Mouse (Mus musculus) spleen, adult 2 months (tissue): Measurements from ENCODE around the gene D630003M21Rik. TPM values are rescaled to one million over a fixed set of nuclear protein-coding genes. Genes with fewer than 3 reads are reported as not detected.

Source experiments
- DNase-seq, 2 experiments: peaks; one replicate each; pipeline versions ENCODE4 v3.0.0 to v3.0.0-alpha.2; 2012 to 2021; ENCODE audit warnings: low spot score in 2 of 2, low read depth in 1 of 2
- H3K27ac ChIP-seq: fragments of 200-500 bp; 2 replicates; pipeline ENCODE4 v1.5.1; 2012; ENCODE audit warnings: low read length, inconsistent platforms; ENCODE audit not compliant: insufficient read depth
- H3K27me3 ChIP-seq: fragments of 200-500 bp; 2 replicates; pipeline ENCODE4 v1.6.1; 2012; ENCODE audit warnings: mild to moderate bottlenecking, moderate library complexity, low read length, inconsistent platforms; ENCODE audit not compliant: control insufficient read depth, insufficient read depth
- H3K36me3 ChIP-seq: fragments of 200-500 bp; 2 replicates; pipeline ENCODE4 v1.6.1; 2012; ENCODE audit warnings: mild to moderate bottlenecking, low read length, inconsistent platforms; ENCODE audit not compliant: control insufficient read depth, insufficient read depth
- H3K4me1 ChIP-seq: fragments of 200-500 bp; 2 replicates; pipeline ENCODE4 v1.6.1; 2011; ENCODE audit warnings: inconsistent platforms; ENCODE audit not compliant: control insufficient read depth, insufficient read depth, insufficient read length
- H3K4me3 ChIP-seq: fragments of 200-500 bp; 2 replicates; pipeline ENCODE4 v1.5.1; 2011; ENCODE audit warnings: mild to moderate bottlenecking, inconsistent platforms; ENCODE audit not compliant: insufficient read depth, insufficient read length; ENCODE audit errors: extremely low read depth
- CTCF ChIP-seq: fragments of 200-500 bp; IDR thresholded peaks from 2 replicates; pipeline ENCODE4 v1.5.1; 2011; ENCODE audit warnings: mild to moderate bottlenecking, inconsistent platforms; ENCODE audit not compliant: insufficient read depth, insufficient read length, insufficient replicate concordance; ENCODE audit errors: extremely low read depth
- POLR2A ChIP-seq: fragments of 200-500 bp; IDR thresholded peaks from 2 replicates; pipeline ENCODE4 v1.6.1; 2011; ENCODE audit warnings: low read depth, low read length, inconsistent platforms
- WGBS: fragments of 180-500 bp; shearing (Covaris S2); methylation state at CpG from one replicate; pipeline ENCODE4 v1.1.7; 2018; 5-methylcytosine and 5-hydroxymethylcytosine counted together
- polyA plus RNA-seq: library from polyadenylated mRNA; depleted of rRNA; stranded (reverse); fragments of >200 nt; gene quantifications from 2 replicates; pipeline ENCODE4 v1.2.3, GENCODE M21; 2012

The D630003M21Rik gene
- polyA plus RNA-seq, 1 experiment, result 0.58 TPM

- no peak for TF ChIP-seq POLR2A
- no peak for TF ChIP-seq CTCF
- 27% methylated on average over 7 of the region's 7 CpGs for WGBS
- Histone ChIP-seq H3K27me3 (no peaks in the 10 kb centered on the region), H3K4me3 (peak overlapping the region; percentile 24; the same call in 1 of the 2 replicates), H3K36me3 (no peaks in the 10 kb centered on the region), H3K4me1 (peaks cover 43% of the 10 kb centered on the region), H3K27ac (peak overlapping the region; percentile 74)
- DNase-seq, result no peak
Observed at GRCm38 (mm10) chr2:158159376-158160235, 69.4 kb downstream of the D630003M21Rik start.

GRCm38 (mm10) chr2:158157654-158158053, 71.4 kb downstream of the D630003M21Rik start:
- 91% methylated on average over 8 of the region's 8 CpGs for WGBS
- Histone ChIP-seq H3K27me3 (no peaks in the 10 kb centered on the region), H3K4me3 (no peak overlapping the region), H3K4me1 (peaks cover 44% of the 10 kb centered on the region), H3K27ac (no peak overlapping the region), H3K36me3 (no peaks in the 10 kb centered on the region)
- no peak for DNase-seq
- TF ChIP-seq POLR2A, result no peak
- TF ChIP-seq CTCF, result no peak

DNA sequence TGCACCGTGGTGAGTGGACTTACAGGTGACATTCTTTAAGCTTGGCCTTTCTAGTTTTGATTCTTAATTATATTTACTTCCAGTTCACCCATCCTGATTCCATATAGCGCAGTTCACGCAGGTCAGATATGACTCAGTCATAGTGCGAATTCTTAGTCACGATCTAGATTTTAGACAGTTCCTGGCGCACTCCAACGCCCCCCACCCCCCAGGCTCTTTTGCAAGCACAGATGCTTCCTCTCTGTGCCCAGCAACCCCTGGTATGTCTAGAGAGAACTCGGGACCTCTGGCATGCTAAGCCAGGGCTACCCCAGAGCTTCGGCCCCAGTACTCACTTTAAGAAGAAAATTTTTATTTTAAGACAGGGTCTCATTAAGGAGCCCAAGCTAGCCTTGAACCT, 72.5 kb downstream of the D630003M21Rik start:
- H3K27ac ChIP-seq, result no peak overlapping the region
- peaks cover 33% of the 10 kb centered on the region for H3K4me1 ChIP-seq
- H3K4me3 ChIP-seq, result no peak overlapping the region
- DNase-seq, result no peak
- H3K27me3 ChIP-seq, result no peaks in the 10 kb centered on the region
- no peak for TF ChIP-seq CTCF
- no peak for TF ChIP-seq POLR2A
- WGBS, result 56% methylated on average over 9 of the region's 9 CpGs
- H3K36me3 ChIP-seq, result no peaks in the 10 kb centered on the region

GRCm38 (mm10) chr2:158155615-158156014, 73.4 kb downstream of the D630003M21Rik start:
- 68% methylated on average over 2 of the region's 2 CpGs for WGBS
- Histone ChIP-seq H3K27me3 (no peaks in the 10 kb centered on the region), H3K4me1 (peaks cover 24% of the 10 kb centered on the region), H3K36me3 (no peaks in the 10 kb centered on the region), H3K4me3 (no peak overlapping the region), H3K27ac (no peak overlapping the region)
- DNase-seq, result no peak
- no peak for TF ChIP-seq POLR2A
- no peak for TF ChIP-seq CTCF

DNA sequence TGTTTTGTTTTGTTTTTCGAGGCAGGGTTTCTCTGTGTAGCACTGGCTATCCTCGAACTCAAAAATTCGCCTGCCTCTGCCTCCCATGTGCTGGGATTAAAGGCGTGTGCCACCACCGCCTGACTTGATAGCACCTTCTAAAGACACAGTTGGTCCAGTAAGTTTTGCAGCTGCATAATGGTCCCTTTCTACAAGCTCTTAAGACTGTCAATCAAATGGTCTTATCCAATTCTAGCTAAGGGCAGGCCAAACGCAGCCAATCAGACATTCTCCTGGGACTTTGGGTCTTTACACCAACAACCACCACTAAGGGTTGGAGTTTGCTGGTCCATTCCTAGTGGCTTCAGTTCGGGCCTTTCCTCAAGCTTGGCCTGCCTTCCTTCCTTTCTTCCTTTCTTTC, 73.9 kb downstream of the D630003M21Rik start:
- Histone ChIP-seq H3K27me3 (no peaks in the 10 kb centered on the region), H3K4me1 (peaks cover 19% of the 10 kb centered on the region), H3K27ac (no peak overlapping the region), H3K36me3 (no peaks in the 10 kb centered on the region), H3K4me3 (no peak overlapping the region)
- no peak for DNase-seq
- WGBS, result 87% methylated on average over 7 of the region's 7 CpGs
- TF ChIP-seq POLR2A, result no peak
- TF ChIP-seq CTCF, result no peak

- H3K27ac ChIP-seq, result no peak overlapping the region
- no peaks in the 10 kb centered on the region for H3K27me3 ChIP-seq
- TF ChIP-seq CTCF, result no peak
- TF ChIP-seq POLR2A, result no peak
- 83% methylated on average over 8 of the region's 8 CpGs for WGBS
- H3K4me1 ChIP-seq, result peaks cover 16% of the 10 kb centered on the region
- H3K4me3 ChIP-seq, result no peak overlapping the region
- H3K36me3 ChIP-seq, result no peaks in the 10 kb centered on the region
- DNase-seq, result no peak
Observed at GRCm38 (mm10) chr2:158154641-158155040, 74.4 kb downstream of the D630003M21Rik start.

- H3K4me3 ChIP-seq, result peak overlapping the region; percentile 39; the same call in 1 of the 2 replicates
- TF ChIP-seq POLR2A, result no peak
- TF ChIP-seq CTCF, result no peak
- 2% methylated on average over 22 of the region's 22 CpGs for WGBS
- H3K4me1 ChIP-seq, result peaks cover 12% of the 10 kb centered on the region; the same call in 1 of the 2 replicates
- no peaks in the 10 kb centered on the region for H3K27me3 ChIP-seq
- no peaks in the 10 kb centered on the region for H3K36me3 ChIP-seq
- H3K27ac ChIP-seq, result no peak overlapping the region
- peak in 1 of 2 experiments; percentile 35 for DNase-seq
Observed at GRCm38 (mm10) chr2:158153728-158154343, 75.2 kb downstream of the D630003M21Rik start.
